Mouse (Mus musculus): ENCODE data around the gene Prpf4.

GRCm38 (mm10) chr4:62475131-62475530 lies 66.5 kb downstream of the Prpf4 start:
- TF ChIP-seq POU5F1 (IDR thresholded peaks at IDR 0.05; ENCODE audit: borderline replicate concordance, low read length) (no peak), CTCF (conservative IDR thresholded peaks at IDR 0.05; ENCODE audit: low read length) (no peak), NANOG (IDR thresholded peaks at IDR 0.05; ENCODE audit: borderline replicate concordance, low read length) (no peak)
